Mouse (Mus musculus) lung, postnatal 10 days (tissue): ENCODE results near the gene Ahr.

Source experiments
- DNase-seq: peaks from one replicate; pipeline ENCODE4 v3.0.0; 2021

The Ahr gene

GRCm38 (mm10) chr12:35495195-35495594 is 39.6 kb downstream of the Ahr start:
- no peak for DNase-seq

DNA sequence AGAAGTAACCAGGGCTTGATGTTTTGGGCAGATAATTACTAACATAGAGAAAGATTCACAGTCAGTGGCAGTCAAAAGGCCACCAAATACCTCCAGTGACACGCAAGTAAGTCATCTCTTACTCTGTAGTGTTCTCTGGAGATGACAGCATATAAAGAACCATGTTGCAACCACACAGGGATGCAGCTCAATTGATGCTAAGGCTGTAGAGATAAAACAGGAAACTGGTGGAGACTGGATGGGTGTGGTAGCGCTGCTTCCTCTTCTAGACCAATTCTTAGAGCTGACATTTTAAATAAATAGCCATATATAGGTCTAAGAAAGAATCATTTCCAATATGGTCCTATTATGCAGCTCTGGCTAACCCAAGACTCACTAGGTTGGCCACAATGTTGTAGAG is 54.1 kb downstream of the Ahr start:
- DNase-seq: no peak

DNA sequence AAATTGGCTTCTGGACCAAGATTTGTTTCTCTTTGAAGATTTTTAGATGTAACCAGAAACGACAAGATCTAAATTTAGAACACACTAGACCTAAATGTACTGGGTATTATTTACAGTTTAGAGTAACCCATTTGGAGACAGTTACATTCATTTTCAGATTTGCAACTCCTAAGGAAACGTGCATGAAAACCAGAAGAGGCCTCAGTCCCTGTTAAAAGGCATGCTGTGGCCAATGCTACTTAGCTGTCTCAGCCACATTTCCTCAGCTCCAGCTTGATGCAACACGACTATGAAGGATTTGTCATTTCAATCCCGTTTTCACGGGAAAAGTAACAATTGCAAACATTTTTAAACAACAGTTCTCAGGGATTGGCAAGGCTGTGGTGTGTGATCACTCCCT is 55.9 kb downstream of the Ahr start:
- no peak for DNase-seq

DNA sequence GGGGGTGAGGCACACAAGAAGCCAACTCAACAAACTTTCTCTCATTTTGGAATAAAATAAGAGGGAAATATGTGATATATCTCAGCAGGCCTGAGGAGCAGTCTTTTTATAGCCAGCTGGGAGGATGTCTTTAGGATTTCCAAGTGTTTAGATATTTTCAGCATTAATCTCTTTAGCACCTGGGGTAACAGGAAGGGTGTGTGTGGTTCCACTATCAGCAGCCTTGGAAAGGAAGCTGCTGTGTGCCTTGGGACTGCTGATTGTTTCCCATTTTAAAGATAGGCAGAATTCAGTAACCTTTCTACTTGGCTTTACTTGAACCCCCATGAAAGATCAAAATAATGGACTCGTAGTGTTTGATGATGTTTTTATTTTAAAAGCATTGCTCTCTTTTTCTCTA is 71.4 kb downstream of the Ahr start:
- DNase-seq: no peak

- DNase-seq: no peak
These were observed 72.2 kb downstream of the Ahr start for GRCm38 (mm10) chr12:35462667-35463066.

DNA sequence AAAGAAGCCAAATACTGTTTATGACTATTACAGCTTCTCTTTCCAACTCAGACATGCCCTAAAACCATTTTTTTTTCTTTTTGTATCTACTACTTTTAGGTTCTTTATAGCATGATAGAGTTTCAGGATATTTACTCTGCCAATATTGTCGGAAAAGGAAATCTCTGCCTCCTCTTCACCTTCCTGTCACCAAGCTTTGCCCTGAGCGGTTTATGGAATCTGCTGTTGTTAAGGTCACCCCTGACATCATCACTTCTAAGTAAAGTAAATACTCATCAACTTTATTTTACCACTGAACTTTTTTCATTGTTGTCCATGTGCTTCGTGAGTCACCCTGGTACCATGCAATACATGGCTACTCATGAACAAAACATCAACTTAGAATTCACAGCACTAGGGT is 75.2 kb downstream of the Ahr start:
- peak; percentile 14 for DNase-seq
